Mouse (Mus musculus) midbrain, embryonic 15.5 days (tissue): ENCODE measurements around the gene Gpx4. TPM values are rescaled to one million over a fixed set of nuclear protein-coding genes. Genes with fewer than 3 reads are reported as not detected.

ENCODE experiments used
- ATAC-seq: fragments of 200-750 bp; cut with Nextera tagmentation; replicated peaks from 2 replicates; pipeline ENCODE4 v1.8.0; 2017; ENCODE audit warnings: moderate TSS enrichment
- H3K27ac ChIP-seq: fragments of 300-500 bp; sonication (generic); 2 replicates; pipeline ENCODE4 v1.5.1; 2015; ENCODE audit warnings: mild to moderate bottlenecking, inconsistent platforms
- H3K27me3 ChIP-seq: fragments of 300-500 bp; sonication (generic); replicated peaks from 2 replicates; pipeline ENCODE4 v1.6.1; 2015; ENCODE audit warnings: inconsistent platforms
- H3K36me3 ChIP-seq: fragments of 300-500 bp; sonication (generic); replicated peaks from 2 replicates; pipeline ENCODE4 v1.6.1; 2015; ENCODE audit warnings: inconsistent platforms
- H3K4me1 ChIP-seq: fragments of 300-500 bp; sonication (generic); 2 replicates; pipeline ENCODE4 v1.6.1; 2015; ENCODE audit warnings: inconsistent platforms
- H3K4me2 ChIP-seq: fragments of 300-500 bp; sonication (generic); 2 replicates; pipeline ENCODE4 v1.6.1; 2015; ENCODE audit warnings: inconsistent platforms, mild to moderate bottlenecking, moderate library complexity
- H3K4me3 ChIP-seq: fragments of 300-500 bp; sonication (generic); 2 replicates; pipeline ENCODE4 v1.5.1; 2015; ENCODE audit warnings: mild to moderate bottlenecking, inconsistent platforms
- H3K9ac ChIP-seq: fragments of 300-500 bp; sonication (generic); 2 replicates; pipeline ENCODE4 v1.6.1; 2015; ENCODE audit warnings: mild to moderate bottlenecking, inconsistent platforms
- H3K9me3 ChIP-seq: fragments of 300-500 bp; sonication (generic); 2 replicates; pipeline ENCODE4 v1.6.1; 2016; ENCODE audit warnings: inconsistent platforms
- WGBS: fragments of 180-500 bp; shearing (Covaris S2); methylation state at CpG from one replicate; pipeline ENCODE4 v1.1.7; 2015; ENCODE audit warnings: mixed read lengths; 5-methylcytosine and 5-hydroxymethylcytosine counted together
- polyA plus RNA-seq: library from polyadenylated mRNA; unstranded; fragments of >200 nt; fragmentation: Nextera tagmentation; extraction: Ambion mirVana; gene quantifications from 2 replicates; pipeline ENCODE4 v1.2.1, GENCODE M21; 2015

Gene Gpx4
- polyA plus RNA-seq, 1 experiment from 2014 or later: 522 TPM

DNA sequence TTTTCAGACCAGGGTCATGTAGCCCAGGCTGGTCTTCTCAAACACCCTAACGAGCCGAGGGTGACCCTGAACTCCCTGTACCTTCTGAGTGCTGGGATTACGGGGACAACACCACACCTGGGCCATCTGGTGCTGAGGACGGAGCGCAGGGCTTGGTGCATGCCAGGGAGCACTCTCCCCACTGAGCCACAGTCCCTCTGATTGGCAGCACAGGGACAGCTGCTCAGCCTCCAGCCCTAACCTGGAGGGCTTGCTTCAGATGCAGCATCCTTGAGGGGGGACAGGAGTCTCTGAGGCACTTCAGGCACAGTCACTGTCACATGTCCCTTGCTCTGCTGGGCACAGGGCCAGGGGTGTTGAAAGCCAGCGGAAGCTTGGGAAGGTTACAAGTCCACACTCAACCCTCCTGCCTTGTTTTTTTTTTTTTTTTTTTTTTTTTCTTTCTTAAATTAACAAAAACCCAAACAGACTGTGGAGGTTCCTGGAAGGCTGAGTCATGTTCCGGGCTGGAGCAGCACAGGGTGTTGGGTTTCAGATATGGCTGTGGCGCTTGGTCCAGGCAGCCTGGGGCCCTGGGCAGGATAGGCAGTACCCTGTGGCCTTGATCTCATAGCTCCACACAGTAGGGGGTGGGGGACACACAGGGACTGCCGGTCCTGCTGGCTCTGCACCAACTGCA is 24.0 kb downstream of the Gpx4 start:
- no peaks in the 10 kb centered on the region for H3K36me3 ChIP-seq
- no peaks in the 10 kb centered on the region for H3K27me3 ChIP-seq
- H3K9ac ChIP-seq: no peak overlapping the region
- H3K27ac ChIP-seq: peak overlapping the region; percentile 5; the same call in 1 of the 2 replicates
- H3K4me1 ChIP-seq: 0 out of 2 replicates have a peak, but pooled peaks cover 2% of the 10 kb centered on the region
- ATAC-seq: no peak
- H3K4me3 ChIP-seq: no peak overlapping the region
- H3K4me2 ChIP-seq: no peak overlapping the region
- WGBS: 75% methylated on average over 9 of the region's 9 CpGs
- H3K9me3 ChIP-seq: no peaks in the 10 kb centered on the region

DNA sequence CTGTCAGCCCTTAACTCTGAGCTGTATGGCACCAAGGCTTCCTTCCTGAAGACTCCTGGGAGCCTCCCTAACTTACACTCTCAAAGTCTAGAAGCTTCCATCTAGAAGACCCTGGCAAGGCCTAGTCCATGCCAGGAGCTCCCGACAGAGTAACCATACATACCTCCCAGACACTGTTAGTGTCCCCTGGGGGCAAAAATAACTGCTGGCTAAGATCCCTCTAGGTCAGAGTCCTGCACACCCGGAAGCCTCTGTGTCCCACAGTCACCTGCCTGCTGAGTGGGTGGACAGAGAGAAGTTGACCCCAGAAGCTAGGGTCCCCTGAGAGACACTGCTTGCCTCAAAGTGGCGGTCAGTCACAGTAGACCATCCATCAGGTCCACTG is 24.5 kb downstream of the Gpx4 start:
- no peak overlapping the region for H3K9ac ChIP-seq

GRCm38 (mm10) chr10:80072623-80073489 is 25.9 kb downstream of the Gpx4 start:
- no peaks in the 10 kb centered on the region for H3K9me3 ChIP-seq
- H3K27ac ChIP-seq: no peak overlapping the region
- H3K9ac ChIP-seq: no peak overlapping the region
- 0 out of 2 replicates have a peak, but pooled peaks cover 2% of the 10 kb centered on the region for H3K4me1 ChIP-seq
- no peak overlapping the region for H3K4me3 ChIP-seq
- ATAC-seq: no peak
- H3K27me3 ChIP-seq: no peaks in the 10 kb centered on the region
- 82% methylated on average over 20 of the region's 20 CpGs for WGBS
- no peak overlapping the region for H3K4me2 ChIP-seq
- H3K36me3 ChIP-seq: no peaks in the 10 kb centered on the region

More for the DNA sequence above, 24.5 kb downstream of the Gpx4 start:
- no peak overlapping the region for H3K4me3 ChIP-seq
- no peak overlapping the region for H3K4me2 ChIP-seq
- no peak for ATAC-seq
- whole genome bisulfite sequencing: 87% methylated on average over 3 of the region's 3 CpGs
- 0 out of 2 replicates have a peak, but pooled peaks cover 2% of the 10 kb centered on the region for H3K4me1 ChIP-seq
- H3K9me3 ChIP-seq: no peaks in the 10 kb centered on the region
- no peaks in the 10 kb centered on the region for H3K36me3 ChIP-seq
- peak overlapping the region; percentile 5; the same call in 1 of the 2 replicates for H3K27ac ChIP-seq
- H3K27me3 ChIP-seq: no peaks in the 10 kb centered on the region

DNA sequence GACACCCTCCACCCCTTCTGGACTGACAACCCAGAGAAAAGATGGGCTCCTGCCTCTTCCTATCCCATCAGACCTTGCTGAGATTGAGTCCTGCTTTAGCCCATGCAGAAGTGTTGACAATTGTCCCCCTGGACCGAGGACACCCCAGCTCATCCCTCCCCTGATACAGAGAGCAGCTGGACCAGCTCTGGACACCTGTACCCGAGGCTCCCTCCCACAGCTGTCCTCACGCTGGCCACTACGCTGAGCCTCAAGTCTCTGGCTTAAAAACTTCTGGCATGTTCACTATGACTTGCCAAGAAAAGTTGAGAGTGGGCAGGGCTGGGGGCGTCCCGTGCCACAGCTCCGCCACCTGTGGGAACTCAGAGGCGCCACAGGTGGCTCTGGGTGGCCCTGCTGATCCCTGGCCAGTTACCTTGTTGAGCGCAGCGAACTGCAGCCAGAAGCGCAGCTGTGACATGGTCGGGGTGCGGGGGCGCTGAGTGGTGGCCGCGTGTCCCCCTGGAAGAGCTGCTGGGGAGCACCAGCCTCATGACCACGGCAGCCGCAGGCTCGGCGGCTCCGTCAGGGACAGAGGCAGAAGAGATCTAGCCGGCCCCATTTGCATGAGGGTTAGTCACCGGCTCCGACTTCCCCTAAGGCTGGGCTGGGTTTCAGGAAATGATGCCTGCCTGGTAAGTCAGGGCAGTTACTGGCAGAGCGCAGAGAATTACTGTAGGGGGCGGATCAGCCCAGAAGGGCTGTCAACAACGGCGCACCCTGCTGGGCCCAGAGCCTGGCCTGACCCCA is 28.0 kb downstream of the Gpx4 start:
- no peak overlapping the region for H3K4me3 ChIP-seq
- H3K4me2 ChIP-seq: no peak overlapping the region
- H3K27ac ChIP-seq: no peak overlapping the region
- H3K27me3 ChIP-seq: no peaks in the 10 kb centered on the region
- no peak overlapping the region for H3K9ac ChIP-seq
- H3K36me3 ChIP-seq: no peaks in the 10 kb centered on the region; the same call in 1 of the 2 replicates
- 24% methylated on average over 28 of the region's 28 CpGs for WGBS
- H3K9me3 ChIP-seq: no peaks in the 10 kb centered on the region
- H3K4me1 ChIP-seq: 0 out of 2 replicates have a peak, but pooled peaks cover 2% of the 10 kb centered on the region
- no peak for ATAC-seq

DNA sequence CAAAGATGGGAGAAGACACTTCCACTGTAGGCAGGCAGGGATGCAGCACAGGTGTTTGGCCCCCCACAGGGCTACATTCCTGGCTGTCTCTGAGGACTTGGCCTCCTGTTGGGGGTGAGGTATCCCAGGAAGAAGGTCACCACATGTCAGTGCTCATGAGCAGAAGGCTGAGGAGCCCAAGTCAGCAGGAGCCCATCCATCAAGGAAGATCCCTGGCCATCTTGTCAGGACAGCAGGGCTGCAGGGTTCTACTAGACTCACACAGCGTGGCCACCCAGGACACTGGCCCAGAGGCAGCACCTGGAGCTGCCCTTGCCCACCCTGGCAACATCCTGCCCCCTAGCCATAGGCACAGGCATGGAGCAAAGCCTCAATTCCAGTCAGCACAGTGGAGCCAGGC is 29.0 kb downstream of the Gpx4 start:
- Histone ChIP-seq H3K9me3 (no peaks in the 10 kb centered on the region), H3K4me1 (0 out of 2 replicates have a peak, but pooled peaks cover 2% of the 10 kb centered on the region), H3K4me3 (no peak overlapping the region), H3K36me3 (peaks cover 3% of the 10 kb centered on the region; the same call in 1 of the 2 replicates), H3K4me2 (no peak overlapping the region), H3K9ac (no peak overlapping the region), H3K27ac (no peak overlapping the region), H3K27me3 (no peaks in the 10 kb centered on the region)
- ATAC-seq: no peak
- WGBS: 36% methylated on average over 1 of the region's 1 CpGs

GRCm38 (mm10) chr10:80076386-80076785 is 29.4 kb downstream of the Gpx4 start:
- no peak overlapping the region for H3K27ac ChIP-seq
- 0 out of 2 replicates have a peak, but pooled peaks cover 2% of the 10 kb centered on the region for H3K4me1 ChIP-seq
- H3K36me3 ChIP-seq: peaks cover 3% of the 10 kb centered on the region; the same call in 1 of the 2 replicates
- H3K9ac ChIP-seq: no peak overlapping the region
- no peak for ATAC-seq
- no peak overlapping the region for H3K4me3 ChIP-seq
- H3K9me3 ChIP-seq: no peaks in the 10 kb centered on the region
- 95% methylated on average over 4 of the region's 4 CpGs for WGBS
- H3K4me2 ChIP-seq: no peak overlapping the region
- no peaks in the 10 kb centered on the region for H3K27me3 ChIP-seq

DNA sequence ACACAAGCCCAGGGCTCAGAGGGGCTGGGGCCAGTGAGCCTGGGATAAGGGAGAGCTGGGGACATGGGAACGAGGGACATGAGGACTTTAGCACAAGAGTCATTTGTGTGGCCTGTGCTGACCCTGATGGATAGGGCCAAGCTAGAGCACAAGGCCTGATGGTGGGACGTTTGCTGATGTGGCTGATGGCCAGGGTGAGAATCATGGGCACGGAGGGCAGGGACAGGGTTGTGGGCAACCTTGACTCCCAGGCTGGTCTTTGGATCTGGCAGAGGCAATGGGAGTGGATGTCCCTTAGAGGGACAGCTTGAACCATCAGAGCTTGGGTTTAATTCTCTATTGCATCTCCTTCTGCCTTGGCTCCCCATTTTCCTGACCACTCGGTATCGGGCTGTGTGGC is 30.3 kb downstream of the Gpx4 start:
- H3K9ac ChIP-seq: no peak overlapping the region
- H3K27ac ChIP-seq: no peak overlapping the region
- no peak for ATAC-seq
- H3K9me3 ChIP-seq: no peaks in the 10 kb centered on the region
- no peaks in the 10 kb centered on the region for H3K4me1 ChIP-seq
- H3K36me3 ChIP-seq: peaks cover 3% of the 10 kb centered on the region; the same call in 1 of the 2 replicates
- no peaks in the 10 kb centered on the region for H3K27me3 ChIP-seq
- H3K4me2 ChIP-seq: no peak overlapping the region
- WGBS: 90% methylated on average over 5 of the region's 5 CpGs
- no peak overlapping the region for H3K4me3 ChIP-seq

DNA sequence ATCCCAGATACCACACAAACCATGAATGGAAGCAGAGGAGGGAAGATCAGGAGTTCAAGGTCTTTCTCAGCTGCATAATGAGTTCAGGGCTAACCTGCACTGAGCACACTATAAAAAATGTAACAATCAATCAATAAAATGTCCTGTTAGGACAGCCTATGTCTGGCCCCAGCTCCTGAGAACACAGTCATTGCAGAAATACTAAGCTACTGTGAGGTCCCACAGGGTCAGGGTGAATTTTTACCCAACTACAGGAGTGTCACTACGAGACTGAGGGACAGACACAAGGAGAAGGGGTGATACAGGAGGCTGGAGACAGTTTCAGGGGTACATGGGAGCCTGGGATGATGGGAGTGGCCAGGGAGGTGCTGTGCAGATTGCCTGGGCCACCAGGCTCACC is 31.4 kb downstream of the Gpx4 start:
- H3K27ac ChIP-seq: no peak overlapping the region
- H3K36me3 ChIP-seq: peaks cover 6% of the 10 kb centered on the region; the same call in 1 of the 2 replicates
- H3K4me1 ChIP-seq: no peaks in the 10 kb centered on the region
- no peaks in the 10 kb centered on the region for H3K9me3 ChIP-seq
- no peak overlapping the region for H3K4me2 ChIP-seq
- H3K27me3 ChIP-seq: no peaks in the 10 kb centered on the region
- WGBS: 96% methylated on average over 1 of the region's 1 CpGs
- no peak overlapping the region for H3K9ac ChIP-seq
- H3K4me3 ChIP-seq: no peak overlapping the region
- no peak for ATAC-seq

- no peak overlapping the region for H3K4me3 ChIP-seq
- no peaks in the 10 kb centered on the region for H3K9me3 ChIP-seq
- no peaks in the 10 kb centered on the region for H3K4me1 ChIP-seq
- H3K4me2 ChIP-seq: no peak overlapping the region
- 84% methylated on average over 16 of the region's 16 CpGs for WGBS
- no peaks in the 10 kb centered on the region for H3K27me3 ChIP-seq
- H3K27ac ChIP-seq: no peak overlapping the region
- no peak overlapping the region for H3K9ac ChIP-seq
- ATAC-seq: no peak
- H3K36me3 ChIP-seq: peaks cover 6% of the 10 kb centered on the region; the same call in 1 of the 2 replicates
Measured at GRCm38 (mm10) chr10:80080396-80081070, 33.6 kb downstream of the Gpx4 start.

DNA sequence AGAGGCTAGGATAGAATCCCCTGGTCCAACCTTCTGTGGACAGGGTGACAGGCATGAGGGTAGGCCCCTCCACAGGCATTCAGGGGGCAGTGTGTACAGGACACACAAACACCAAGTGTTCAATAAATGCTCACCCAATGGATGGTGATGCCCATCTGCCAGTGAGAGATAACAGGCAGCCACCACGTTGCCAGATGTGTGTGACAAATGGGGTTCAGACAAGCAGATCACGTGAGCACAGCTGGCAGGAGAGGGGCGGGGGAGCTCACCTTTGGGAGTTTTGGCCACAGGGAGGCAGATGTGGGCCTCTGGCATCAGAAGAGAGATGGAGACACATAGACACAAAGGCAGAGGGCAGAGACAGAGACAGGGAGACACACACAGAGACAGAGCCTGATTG is 34.1 kb downstream of the Gpx4 start:
- WGBS: 87% methylated on average over 3 of the region's 3 CpGs
- no peak overlapping the region for H3K4me2 ChIP-seq
- H3K4me3 ChIP-seq: no peak overlapping the region
- no peaks in the 10 kb centered on the region for H3K27me3 ChIP-seq
- no peaks in the 10 kb centered on the region for H3K4me1 ChIP-seq
- H3K27ac ChIP-seq: no peak overlapping the region
- H3K9me3 ChIP-seq: no peaks in the 10 kb centered on the region
- peaks cover 6% of the 10 kb centered on the region; the same call in 1 of the 2 replicates for H3K36me3 ChIP-seq
- no peak for ATAC-seq
- H3K9ac ChIP-seq: no peak overlapping the region

- peaks cover 6% of the 10 kb centered on the region; the same call in 1 of the 2 replicates for H3K36me3 ChIP-seq
Measured at GRCm38 (mm10) chr10:80084817-80085487, 38.0 kb downstream of the Gpx4 start.

More at GRCm38 (mm10) chr10:80084817-80085487, 38.0 kb downstream of the Gpx4 start:
- Histone ChIP-seq H3K9ac (no peak overlapping the region), H3K4me2 (no peak overlapping the region), H3K9me3 (no peaks in the 10 kb centered on the region), H3K4me3 (no peak overlapping the region), H3K27ac (no peak overlapping the region), H3K27me3 (no peaks in the 10 kb centered on the region), H3K4me1 (no peaks in the 10 kb centered on the region)
- no peak for ATAC-seq
- WGBS: 78% methylated on average over 9 of the region's 9 CpGs
